8 mouse cellular contexts compared by ENCODE assay signal in the genomic region with DNA sequence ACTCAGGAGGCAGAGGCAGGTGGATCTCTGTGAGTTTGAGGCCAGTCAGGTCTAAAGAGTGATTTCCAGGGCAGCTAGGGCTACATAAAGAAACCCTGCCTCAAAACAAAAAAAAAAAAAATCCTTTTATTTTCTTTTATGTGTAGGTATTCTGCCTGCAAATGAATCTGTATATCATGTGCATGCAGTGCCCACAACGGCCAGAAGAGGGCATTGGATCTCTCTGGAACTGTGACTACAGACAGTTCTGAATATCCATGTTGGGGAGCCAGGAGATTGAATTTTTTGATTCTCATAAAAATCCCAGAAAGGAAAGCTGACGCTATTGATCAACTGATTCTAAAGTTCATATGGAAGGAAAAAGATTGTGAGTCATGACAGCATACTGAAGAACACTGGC.
A peak's percentile ranks its signal among the peaks of the same experiment; 100 is the strongest.
DNase-seq lines count a peak whose midpoint lies in the region; ATAC-seq and TF ChIP-seq lines count a peak whose summit lies in the region.

No protein-coding gene starts in this region.

- H3K4me2 ChIP-seq in hindbrain, postnatal 0 days (ENCODE audit: low read depth, low read length) = no peak overlapping the region
- H3K4me2 ChIP-seq in hindbrain, embryonic 16.5 days (ENCODE audit: low read length) = no peak overlapping the region

- H3K27me3 ChIP-seq in hindbrain, postnatal 0 days (ENCODE audit: insufficient read depth, low read length) = no peaks in the 10 kb centered on the region
- no peaks in the 10 kb centered on the region for H3K27me3 ChIP-seq in hindbrain, embryonic 16.5 days (replicated peaks; ENCODE audit: control insufficient read depth, insufficient read depth, low read length)
- no peaks in the 10 kb centered on the region for H3K27me3 ChIP-seq in E14TG2a.4 (ENCODE audit: insufficient read depth, low read length)
- no peaks in the 10 kb centered on the region; the same call in 1 of the 2 replicates for H3K27me3 ChIP-seq in embryonic facial prominence, embryonic 10.5 days (replicated peaks; ENCODE audit: low read depth, poor library complexity, severe bottlenecking)

- DNase-seq in hindbrain, postnatal 0 days (ENCODE audit: low spot score) = peak; percentile 57
- peak; percentile 32 for DNase-seq in A20 (ENCODE audit: low read depth, low spot score)
- DNase-seq in embryonic facial prominence, embryonic 10.5 days (ENCODE audit: low spot score) = peak; percentile 54
- DNase-seq in left cerebral cortex, postnatal 4 days = peak; percentile 52
- peak; percentile 23 for DNase-seq in thymus, postnatal 25 days
- DNase-seq in urinary bladder, postnatal 10 days (ENCODE audit: low spot score) = no peak

- no peak for ATAC-seq in hindbrain, postnatal 0 days
- ATAC-seq in hindbrain, embryonic 16.5 days = no peak

- no peak overlapping the region for H3K27ac ChIP-seq in hindbrain, postnatal 0 days
- H3K27ac ChIP-seq in hindbrain, embryonic 16.5 days (ENCODE audit: low read depth, low read length) = no peak overlapping the region
- no peak overlapping the region for H3K27ac ChIP-seq in embryonic facial prominence, embryonic 10.5 days (replicated peaks)

- H3K9me3 ChIP-seq in hindbrain, postnatal 0 days (ENCODE audit: low read length) = no peaks in the 10 kb centered on the region
- no peaks in the 10 kb centered on the region for H3K9me3 ChIP-seq in hindbrain, embryonic 16.5 days (ENCODE audit: control insufficient read depth, low read length)
- H3K9me3 ChIP-seq in E14TG2a.4 (ENCODE audit: low read length) = no peaks in the 10 kb centered on the region
- no peaks in the 10 kb centered on the region for H3K9me3 ChIP-seq in embryonic facial prominence, embryonic 10.5 days

- peaks cover 10% of the 10 kb centered on the region; the same call in 1 of the 2 replicates for H3K4me1 ChIP-seq in hindbrain, postnatal 0 days (ENCODE audit: insufficient read depth, low read length)
- peaks cover 10% of the 10 kb centered on the region for H3K4me1 ChIP-seq in hindbrain, embryonic 16.5 days (ENCODE audit: control insufficient read depth, insufficient read depth, low read depth, low read length)
- H3K4me1 ChIP-seq in E14TG2a.4 (replicated peaks; ENCODE audit: low read depth, low read length) = no peaks in the 10 kb centered on the region
- peaks cover 25% of the 10 kb centered on the region for H3K4me1 ChIP-seq in embryonic facial prominence, embryonic 10.5 days

- WGBS in hindbrain, postnatal 0 days = 36% methylated on average over 2 of the region's 2 CpGs
- 38% methylated on average over 2 of the region's 2 CpGs for WGBS in hindbrain, embryonic 16.5 days
- WGBS in embryonic facial prominence, embryonic 10.5 days = 37% methylated on average over 2 of the region's 2 CpGs

- no peaks in the 10 kb centered on the region for H3K36me3 ChIP-seq in hindbrain, postnatal 0 days (ENCODE audit: insufficient read depth, low read length)
- H3K36me3 ChIP-seq in hindbrain, embryonic 16.5 days (ENCODE audit: control insufficient read depth, insufficient read depth, low read length) = no peaks in the 10 kb centered on the region
- H3K36me3 ChIP-seq in E14TG2a.4 (ENCODE audit: insufficient read depth, low read length) = no peaks in the 10 kb centered on the region
- H3K36me3 ChIP-seq in embryonic facial prominence, embryonic 10.5 days (replicated peaks) = no peaks in the 10 kb centered on the region

- H3K4me3 ChIP-seq in hindbrain, postnatal 0 days (ENCODE audit: low read length) = no peak overlapping the region
- H3K4me3 ChIP-seq in hindbrain, embryonic 16.5 days (ENCODE audit: low read length) = no peak overlapping the region
- H3K4me3 ChIP-seq in E14TG2a.4 (replicated peaks; ENCODE audit: low read length) = no peak overlapping the region
- H3K4me3 ChIP-seq in embryonic facial prominence, embryonic 10.5 days = no peak overlapping the region

- intact Hi-C loops in left cerebral cortex, postnatal 4 days (cut with DNase I) = loop anchor here (10.0 kb wide), 1 partner anchor 102 kb away; no protein-coding TSS in a partner anchor

- H3K9ac ChIP-seq in hindbrain, postnatal 0 days (replicated peaks; ENCODE audit: low read length) = no peak overlapping the region
- H3K9ac ChIP-seq in hindbrain, embryonic 16.5 days (ENCODE audit: low read depth, low read length) = no peak overlapping the region

- TF ChIP-seq CTCF in hindbrain, postnatal 0 days (IDR thresholded peaks at IDR 0.05; ENCODE audit: low read depth) = peak; percentile 66
- TF ChIP-seq CTCF in E14TG2a.4 (conservative IDR thresholded peaks at IDR 0.05; ENCODE audit: low read length) = peak; percentile 80
